Mouse (Mus musculus): ENCODE measurements around the gene Cdca5. TPM values are rescaled to one million over a fixed set of nuclear protein-coding genes. Genes with fewer than 3 reads are reported as not detected.

Gene Cdca5
- polyA plus RNA-seq, 1 experiment from 2014 or later, result 19.3 TPM

GRCm38 (mm10) chr19:6066571-6066970 is 18.2 kb upstream of the Cdca5 start:
- H3K4me3 ChIP-seq, result peak overlapping the region; percentile 65
- H3K4me2 ChIP-seq (replicated peaks), result peak overlapping the region; percentile 97
- WGBS, result 32% methylated on average over 5 of the region's 5 CpGs
- H3K9me3 ChIP-seq, result no peaks in the 10 kb centered on the region
- peak overlapping the region; percentile 86 for H3K9ac ChIP-seq (replicated peaks)
- 0 out of 2 replicates have a peak, but pooled peaks have one; percentile 2 for ATAC-seq (replicated peaks)
- H3K27ac ChIP-seq (replicated peaks), result peak overlapping the region; percentile 89
- H3K36me3 ChIP-seq, result peaks cover 29% of the 10 kb centered on the region
- H3K4me1 ChIP-seq, result peaks cover 43% of the 10 kb centered on the region
- no peaks in the 10 kb centered on the region for H3K27me3 ChIP-seq

DNA sequence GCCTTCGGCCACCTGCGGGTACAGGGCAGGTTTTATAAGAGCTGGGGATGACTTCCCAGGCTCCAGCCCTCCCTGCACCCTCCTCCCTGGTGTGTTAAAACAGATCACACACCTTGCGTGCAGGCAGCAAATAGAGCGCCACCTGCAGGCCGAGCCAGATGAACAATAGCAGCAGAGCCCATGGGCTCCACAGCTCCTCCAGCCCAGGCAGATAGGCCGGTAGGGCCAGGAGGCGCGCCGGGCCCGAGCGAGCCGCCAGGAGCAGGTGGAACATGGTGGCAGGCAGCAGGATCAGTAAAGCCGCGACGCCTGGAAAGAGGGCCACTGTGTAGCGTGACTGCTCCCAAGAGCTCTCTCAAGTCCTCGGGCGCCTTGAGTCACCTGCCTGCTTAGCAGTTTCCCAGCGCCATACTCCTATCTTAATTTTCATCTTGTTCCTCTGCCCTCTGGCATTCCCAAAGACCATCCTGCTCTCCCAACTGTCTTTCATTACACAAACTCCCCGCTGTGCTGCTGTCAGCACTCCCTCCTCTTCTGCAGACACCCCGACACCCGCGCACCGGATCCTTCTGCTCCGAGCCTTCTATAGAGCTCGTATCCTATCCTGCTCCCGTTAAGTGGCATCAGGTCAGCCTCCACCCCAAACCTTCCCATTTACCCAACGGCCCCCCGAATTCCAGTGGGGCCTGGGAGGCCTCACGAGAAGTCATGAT is 17.6 kb upstream of the Cdca5 start:
- Histone ChIP-seq H3K4me2 (replicated peaks) (peak overlapping the region; percentile 97), H3K9me3 (no peaks in the 10 kb centered on the region), H3K9ac (replicated peaks) (peak overlapping the region; percentile 86), H3K27ac (replicated peaks) (peak overlapping the region; percentile 89), H3K4me3 (peak overlapping the region; percentile 65), H3K27me3 (no peaks in the 10 kb centered on the region), H3K36me3 (peaks cover 29% of the 10 kb centered on the region), H3K4me1 (peaks cover 37% of the 10 kb centered on the region)
- WGBS, result under 1% methylated on average over 30 of the region's 30 CpGs
- peak; percentile 70 for ATAC-seq (replicated peaks)

GRCm38 (mm10) chr19:6067724-6068415 is 16.9 kb upstream of the Cdca5 start, which contains the start of gene Tm7sf2:
Gene Tm7sf2 (minus strand): TSS chr19:6068373.
- Histone ChIP-seq H3K4me3 (peak within 1 kb of the TSS; percentile 65), H3K9me3 (no peaks in the 10 kb centered on the region), H3K4me2 (replicated peaks) (peak within 1 kb of the TSS; percentile 97), H3K4me1 (peaks cover 30% of the 10 kb centered on the region), H3K9ac (replicated peaks) (peak within 1 kb of the TSS; percentile 86), H3K27me3 (no peaks in the 10 kb centered on the region), H3K27ac (replicated peaks) (peak within 1 kb of the TSS; percentile 89), H3K36me3 (peaks cover 29% of the 10 kb centered on the region)
- ATAC-seq (replicated peaks), result peak; percentile 91
- WGBS, result 8% methylated on average over 33 of the region's 33 CpGs

- no peak for ATAC-seq (replicated peaks)
- Histone ChIP-seq H3K27ac (replicated peaks) (no peak overlapping the region), H3K27me3 (no peaks in the 10 kb centered on the region), H3K9me3 (no peaks in the 10 kb centered on the region), H3K4me1 (peaks cover 23% of the 10 kb centered on the region), H3K36me3 (peaks cover 29% of the 10 kb centered on the region), H3K4me3 (no peak overlapping the region), H3K9ac (replicated peaks) (no peak overlapping the region), H3K4me2 (replicated peaks) (no peak overlapping the region)
- WGBS, result 73% methylated on average over 4 of the region's 4 CpGs
These were observed 15.8 kb upstream of the Cdca5 start for GRCm38 (mm10) chr19:6068951-6069350.

GRCm38 (mm10) chr19:6069851-6070250 is 14.9 kb upstream of the Cdca5 start:
- Histone ChIP-seq H3K9ac (replicated peaks) (no peak overlapping the region), H3K9me3 (no peaks in the 10 kb centered on the region), H3K27ac (replicated peaks) (no peak overlapping the region), H3K4me3 (no peak overlapping the region), H3K4me2 (replicated peaks) (no peak overlapping the region), H3K27me3 (no peaks in the 10 kb centered on the region), H3K4me1 (peaks cover 23% of the 10 kb centered on the region), H3K36me3 (peaks cover 29% of the 10 kb centered on the region)
- ATAC-seq (replicated peaks), result no peak
- 92% methylated on average over 10 of the region's 10 CpGs for WGBS

DNA sequence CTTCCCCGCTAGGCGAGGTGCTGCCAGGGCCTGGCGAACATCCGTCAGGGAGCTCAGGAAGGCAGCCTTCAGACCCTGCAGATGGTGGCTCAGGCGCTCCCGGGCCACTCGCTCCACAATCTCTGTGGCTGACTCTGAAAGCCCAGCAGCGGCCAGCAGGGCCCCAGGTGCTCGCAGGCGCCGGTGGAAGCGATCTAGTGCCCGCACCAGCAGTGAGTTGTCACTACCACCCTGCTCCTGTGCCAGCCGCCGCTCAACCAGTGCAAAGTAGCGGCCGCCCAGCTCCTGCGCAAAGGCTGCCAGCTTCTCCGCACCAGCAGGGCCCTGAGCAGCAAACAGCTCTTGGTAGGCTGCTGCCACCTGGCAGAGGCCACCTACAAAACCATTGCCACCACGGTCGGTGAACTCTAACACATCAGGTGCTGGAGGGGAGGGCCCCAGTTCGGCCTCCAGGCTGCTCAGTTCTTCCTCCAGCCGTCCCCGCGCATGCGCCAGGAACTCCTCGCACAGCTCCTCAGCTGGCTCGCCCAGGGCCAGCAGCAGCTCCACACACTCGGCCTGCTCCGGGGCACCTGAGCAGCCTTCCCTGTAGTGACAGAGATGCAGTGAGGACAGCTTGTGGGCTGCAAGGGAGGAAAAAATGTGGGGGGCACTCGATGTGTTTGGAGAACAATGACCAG is 14.1 kb upstream of the Cdca5 start:
- no peaks in the 10 kb centered on the region for H3K27me3 ChIP-seq
- 92% methylated on average over 31 of the region's 31 CpGs for WGBS
- peaks cover 23% of the 10 kb centered on the region for H3K4me1 ChIP-seq
- peaks cover 29% of the 10 kb centered on the region for H3K36me3 ChIP-seq
- no peak overlapping the region for H3K4me2 ChIP-seq (replicated peaks)
- no peak overlapping the region for H3K4me3 ChIP-seq
- H3K27ac ChIP-seq (replicated peaks), result no peak overlapping the region
- ATAC-seq (replicated peaks), result no peak
- H3K9ac ChIP-seq (replicated peaks), result no peak overlapping the region
- no peaks in the 10 kb centered on the region for H3K9me3 ChIP-seq

DNA sequence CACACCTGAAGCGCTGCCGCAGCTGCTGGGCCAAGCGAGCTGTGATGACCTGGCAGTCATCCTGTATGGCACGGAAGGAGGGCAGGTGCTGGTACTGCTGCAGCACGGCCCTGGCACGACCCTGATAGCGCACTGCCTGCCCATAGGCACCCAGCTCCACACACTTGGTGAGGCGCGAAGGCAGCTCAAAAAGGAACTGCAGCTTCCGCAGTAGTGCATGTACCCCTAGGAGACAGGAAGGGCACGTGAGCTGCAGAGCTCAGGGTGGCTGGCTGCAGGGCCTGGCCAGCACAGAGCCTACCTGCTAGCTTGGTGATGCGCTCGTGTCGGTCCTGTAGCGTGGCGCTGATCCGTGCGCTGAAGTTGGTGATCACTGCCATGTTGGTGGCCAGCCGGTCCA is 13.5 kb upstream of the Cdca5 start:
- ATAC-seq (replicated peaks), result no peak
- H3K27me3 ChIP-seq, result no peaks in the 10 kb centered on the region
- H3K9ac ChIP-seq (replicated peaks), result no peak overlapping the region
- 94% methylated on average over 19 of the region's 19 CpGs for WGBS
- H3K27ac ChIP-seq (replicated peaks), result no peak overlapping the region
- no peak overlapping the region for H3K4me3 ChIP-seq
- peaks cover 23% of the 10 kb centered on the region for H3K4me1 ChIP-seq
- H3K4me2 ChIP-seq (replicated peaks), result no peak overlapping the region
- no peaks in the 10 kb centered on the region for H3K9me3 ChIP-seq
- H3K36me3 ChIP-seq, result peaks cover 29% of the 10 kb centered on the region

GRCm38 (mm10) chr19:6073889-6074288 is 10.9 kb upstream of the Cdca5 start:
- no peak for ATAC-seq (replicated peaks)
- Histone ChIP-seq H3K4me3 (no peak overlapping the region), H3K4me2 (replicated peaks) (no peak overlapping the region), H3K9ac (replicated peaks) (no peak overlapping the region), H3K4me1 (peaks cover 15% of the 10 kb centered on the region), H3K27me3 (no peaks in the 10 kb centered on the region), H3K9me3 (no peaks in the 10 kb centered on the region), H3K27ac (replicated peaks) (no peak overlapping the region), H3K36me3 (peaks cover 26% of the 10 kb centered on the region)
- 93% methylated on average over 5 of the region's 5 CpGs for WGBS

DNA sequence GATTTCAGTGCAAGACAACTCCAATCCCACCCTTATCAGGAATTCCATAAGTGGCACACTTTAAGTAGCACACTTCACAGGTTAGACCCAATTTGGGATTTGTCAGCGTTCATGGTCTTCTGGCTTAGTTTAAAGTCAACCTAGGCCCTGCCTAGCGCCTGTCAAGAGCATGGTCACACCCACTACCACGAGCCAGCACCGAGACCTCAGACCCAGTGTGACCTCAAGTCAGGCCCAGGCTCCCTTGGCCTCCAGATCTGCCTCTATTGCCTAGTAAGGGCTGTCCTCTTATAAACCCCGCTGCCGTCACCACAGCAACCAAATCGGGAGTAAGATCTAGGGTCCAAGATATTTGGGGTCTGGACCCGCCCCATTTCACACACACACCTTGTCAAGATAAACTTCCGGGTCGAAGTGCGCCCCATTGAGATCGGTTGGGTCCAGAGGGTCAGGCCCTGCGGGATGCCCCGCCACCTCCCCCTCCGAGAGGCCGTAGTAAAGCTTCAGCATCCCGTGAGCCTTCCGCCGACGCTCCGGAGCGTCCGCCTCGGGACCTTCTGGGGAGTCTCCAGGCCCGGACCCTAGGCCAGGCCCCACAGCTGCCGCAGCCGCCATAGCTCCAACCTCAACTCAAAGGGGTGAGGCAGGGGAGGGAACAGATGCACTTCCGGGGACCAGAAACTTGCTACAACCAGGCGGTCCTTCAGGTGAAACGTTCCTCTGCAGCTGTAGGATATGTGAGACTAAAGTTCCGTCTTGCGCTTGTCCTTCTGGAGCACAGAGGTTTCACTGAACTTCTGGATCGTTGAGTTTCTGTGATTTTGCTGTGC is 8.0 kb upstream of the Cdca5 start, which contains the start of gene Vps51:
Gene Vps51 (minus strand): TSS at position 668 of the 830 bp plus-strand sequence.
- H3K36me3 ChIP-seq, result peaks cover 18% of the 10 kb centered on the region
- H3K27me3 ChIP-seq, result no peaks in the 10 kb centered on the region
- peak; percentile 91 for ATAC-seq (replicated peaks)
- 2% methylated on average over 33 of the region's 33 CpGs for WGBS
- no peaks in the 10 kb centered on the region for H3K9me3 ChIP-seq
- peak within 1 kb of the TSS; percentile 70 for H3K9ac ChIP-seq (replicated peaks)
- H3K4me3 ChIP-seq, result peak within 1 kb of the TSS; percentile 69
- H3K27ac ChIP-seq (replicated peaks), result peak within 1 kb of the TSS; percentile 88
- H3K4me1 ChIP-seq, result peaks cover 15% of the 10 kb centered on the region
- H3K4me2 ChIP-seq (replicated peaks), result peak within 1 kb of the TSS; percentile 95

DNA sequence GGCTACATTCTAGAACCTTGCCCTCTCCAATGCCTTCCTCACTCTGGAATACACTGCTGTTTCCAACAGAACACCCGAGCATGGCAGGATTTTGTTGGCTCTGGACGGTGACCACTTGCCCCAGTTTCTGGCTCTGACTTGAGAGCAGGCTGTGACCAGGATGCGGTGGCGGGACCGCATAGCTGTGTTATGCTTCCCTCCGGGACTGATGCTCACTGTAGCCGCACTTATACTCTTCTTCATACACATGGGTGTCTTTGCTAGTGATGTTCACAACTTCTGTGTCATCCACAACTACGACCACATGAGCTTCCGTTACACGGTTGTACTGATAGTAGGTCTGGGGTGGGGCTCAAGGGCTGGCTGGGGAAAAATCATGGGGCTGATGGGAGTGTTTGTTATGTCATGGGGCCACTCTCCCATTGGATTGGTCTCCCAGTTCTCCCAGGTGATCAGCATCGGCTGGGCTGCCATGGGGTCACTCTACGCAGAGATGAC is 4.8 kb upstream of the Cdca5 start, which contains the start of gene Tmem262:
Gene Tmem262 (plus strand): TSS at position 51 of the 498 bp plus-strand sequence.
- Histone ChIP-seq H3K4me3 (no peak within 1 kb of the TSS), H3K4me2 (replicated peaks) (no peak within 1 kb of the TSS), H3K4me1 (peaks cover 29% of the 10 kb centered on the region), H3K9me3 (no peaks in the 10 kb centered on the region), H3K27me3 (no peaks in the 10 kb centered on the region), H3K27ac (replicated peaks) (no peak within 1 kb of the TSS), H3K36me3 (peaks cover 26% of the 10 kb centered on the region), H3K9ac (replicated peaks) (no peak within 1 kb of the TSS)
- no peak for ATAC-seq (replicated peaks)
- 94% methylated on average over 12 of the region's 12 CpGs for WGBS

DNA sequence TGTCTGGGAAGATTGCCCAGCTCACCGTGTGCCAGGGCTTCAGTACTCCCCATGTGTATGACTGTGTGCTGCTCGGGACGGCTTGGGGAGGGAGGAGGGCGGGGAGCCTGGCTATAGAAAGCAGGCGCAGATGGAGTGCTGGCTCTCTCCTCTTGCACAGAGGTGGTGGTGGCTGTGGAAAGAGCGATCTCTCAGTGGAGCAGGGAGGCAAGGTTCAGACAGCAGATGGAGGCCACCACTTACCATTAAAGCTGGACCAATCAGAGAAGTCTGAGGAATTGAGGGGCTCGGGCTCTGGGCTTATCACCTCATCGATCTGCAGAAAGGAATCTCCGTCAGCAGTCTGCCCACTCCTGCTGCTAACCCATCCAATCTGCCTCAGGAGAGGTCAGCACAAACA is 2.6 kb upstream of the Cdca5 start, which contains the start of gene Gm28374:
Gene Gm28374 (minus strand): TSS at position 101 of the 400 bp plus-strand sequence.
- Histone ChIP-seq H3K4me3 (no peak within 1 kb of the TSS), H3K9ac (replicated peaks) (no peak within 1 kb of the TSS), H3K36me3 (peaks cover 26% of the 10 kb centered on the region), H3K27ac (replicated peaks) (no peak within 1 kb of the TSS), H3K4me1 (peaks cover 28% of the 10 kb centered on the region), H3K27me3 (no peaks in the 10 kb centered on the region), H3K4me2 (replicated peaks) (no peak within 1 kb of the TSS), H3K9me3 (no peaks in the 10 kb centered on the region)
- WGBS, result 85% methylated on average over 9 of the region's 9 CpGs
- no peak for ATAC-seq (replicated peaks)

Data from forebrain, embryonic 15.5 days (tissue).